Mouse (Mus musculus) liver, embryonic 14.5 days (tissue): Measurements from ENCODE around the gene Cdc27.

Experiments used
- CTCF ChIP-seq: IDR thresholded peaks from 2 replicates; pipeline ENCODE4 v1.5.1; 2016; ENCODE audit warnings: antibody characterized with exemption, low read depth, control low read depth
- EP300 ChIP-seq: IDR thresholded peaks from 2 replicates; pipeline ENCODE4 v1.6.1; 2016; ENCODE audit warnings: antibody characterized with exemption, low read depth

DNA sequence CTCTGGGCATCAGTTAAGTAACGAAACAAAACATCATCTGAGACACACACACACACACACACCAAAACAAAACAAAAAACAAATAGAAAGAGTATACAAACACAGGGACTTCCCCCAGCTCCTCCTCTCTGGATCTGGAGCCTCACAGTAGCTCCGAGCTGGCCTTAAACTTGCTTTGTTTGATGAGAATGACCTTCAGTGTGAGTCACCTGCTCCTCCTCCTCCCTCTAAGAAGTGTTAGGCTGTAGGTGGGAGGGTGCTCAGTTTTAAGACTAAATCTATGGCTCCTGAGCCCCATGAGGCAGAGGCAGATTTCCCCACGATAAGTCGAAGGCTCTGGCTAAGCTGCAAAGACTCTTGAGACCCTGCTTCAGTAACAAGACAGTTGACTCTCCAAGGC is 38.0 kb downstream of the Cdc27 start:
- TF ChIP-seq CTCF: no peak
- TF ChIP-seq EP300: no peak
